Mouse (Mus musculus) mouse embryonic stem cell (cell line): ENCODE data around the gene Olfr446.

Experiments
- in situ Hi-C, 2 experiments: fragments of 300-500 bp; cut with MboI; formaldehyde crosslinking; loops; 1 replicate in 1 of 2; 3 replicates in 1 of 2; pipeline ENCODE4 v1.14.3; 2019 to 2020; ENCODE audit warnings: low sequenced_read_pairs in 2 of 2, low pct_unique_long_range_greater_than_20kb in 1 of 2, mixed read lengths in 1 of 2; ENCODE audit not compliant: unreplicated experiment in 1 of 2

Gene Olfr446

DNA sequence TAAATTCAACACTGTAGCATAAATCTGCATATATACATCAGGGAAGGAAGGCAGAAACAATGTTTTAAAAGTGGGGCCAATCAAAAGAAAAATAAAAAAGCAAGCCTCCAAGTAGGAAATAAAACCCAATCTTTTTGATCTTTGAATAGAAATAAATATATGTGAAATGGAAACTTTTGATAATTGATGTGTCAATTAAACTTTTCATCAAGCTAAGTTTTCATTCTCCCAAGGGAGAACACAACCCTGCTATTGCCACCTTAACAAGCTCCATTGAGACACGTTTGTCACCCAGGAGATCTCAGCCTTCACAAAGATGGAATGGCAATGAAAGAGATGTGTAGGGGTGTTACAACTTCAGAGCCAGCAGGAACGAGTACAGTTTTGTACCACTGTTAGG, at the start of gene Olfr446:
Gene Olfr446, plus strand, starts transcription at position 301 of the 400 bp plus-strand sequence.
- in situ Hi-C loops = no loop called here

GRCm38 (mm10) chr6:42876323-42876722, 44.9 kb upstream of the Olfr446 start:
- in situ Hi-C loops = no loop called here

DNA sequence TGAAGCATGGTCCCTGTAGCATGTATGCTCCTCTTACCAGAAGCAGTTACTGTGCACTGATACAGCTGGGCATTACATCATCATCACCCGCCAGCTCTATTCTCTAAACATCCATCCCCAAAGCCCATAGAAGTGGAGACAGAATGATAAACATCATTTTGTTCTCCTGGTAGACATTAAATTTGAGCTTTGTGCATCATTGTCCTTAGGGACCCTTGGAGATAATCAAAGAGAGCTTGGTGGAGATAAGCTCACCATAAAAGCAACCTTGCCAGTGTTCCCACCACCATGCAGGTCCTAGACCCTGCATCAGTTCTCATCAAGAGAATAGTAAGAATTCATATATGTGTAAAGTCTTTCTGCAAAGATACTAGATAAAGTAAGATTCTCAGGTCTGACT, 31.0 kb upstream of the Olfr446 start, which contains the start of gene Olfr448:
Gene Olfr448, plus strand, starts transcription at position 301 of the 400 bp plus-strand sequence.
- in situ Hi-C loops = no loop called here

- in situ Hi-C loops = no loop called here
Observed at GRCm38 (mm10) chr6:42900345-42900744, 20.8 kb upstream of the Olfr446 start.

- in situ Hi-C loops = no loop called here
Observed at GRCm38 (mm10) chr6:42908578-42908977, 12.6 kb upstream of the Olfr446 start, which contains the start of gene Olfr447. Olfr447 (plus strand) TSS chr6:42908878.

DNA sequence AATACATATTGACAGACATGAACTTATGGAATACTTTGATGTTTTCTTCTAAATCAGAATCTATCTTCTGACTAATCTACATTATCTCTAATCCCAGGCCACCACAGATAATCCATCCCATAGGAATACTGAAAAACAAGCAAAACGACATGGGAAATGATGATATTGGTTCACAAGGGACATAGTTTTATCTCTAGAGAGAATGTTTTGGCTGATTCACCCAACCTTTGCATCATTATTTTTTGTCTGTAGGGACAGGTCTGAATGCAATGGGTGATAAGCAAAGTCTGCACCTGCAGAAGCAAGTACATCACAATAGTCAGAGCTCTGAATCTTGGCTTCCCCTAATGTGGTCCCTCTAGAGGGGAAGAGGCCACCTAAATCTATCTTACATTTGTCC, 27.6 kb downstream of the Olfr446 start, which contains the start of gene Olfr444:
Gene Olfr444, plus strand, starts transcription at position 301 of the 400 bp plus-strand sequence.
- in situ Hi-C loops = no loop called here

GRCm38 (mm10) chr6:42980377-42980776, 59.2 kb downstream of the Olfr446 start:
- in situ Hi-C loops = no loop called here
